Comparison of ENCODE assay signal across 12 mouse cellular contexts in the genomic region with DNA sequence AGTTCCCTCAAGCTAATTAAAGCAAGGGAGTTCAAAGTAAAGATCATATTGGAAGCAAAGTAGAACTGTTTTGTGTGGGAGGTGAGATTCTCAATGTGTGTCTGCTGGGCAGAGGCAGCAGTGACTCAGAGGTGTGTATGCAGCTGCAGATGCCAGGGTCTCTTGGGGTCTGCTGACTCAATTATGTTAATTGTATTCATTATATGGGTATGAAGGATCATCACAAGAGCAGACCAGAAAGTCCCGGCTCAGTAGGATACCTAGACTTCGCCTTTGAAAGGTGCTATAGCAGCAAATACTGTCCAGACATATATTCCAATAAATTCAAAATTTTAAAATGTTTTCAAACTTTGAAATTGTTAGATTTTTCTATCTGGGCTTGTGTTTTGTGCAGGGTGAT.
"Had no signal": no experiment of that assay in that cellular context is flagged by ENCODE, and none has a peak within 500 bp of the region (broad histone marks: within the 10 kb centered on the region; RNA-seq: fewer than 3 reads in every experiment).

No protein-coding gene starts in this region.

- H3K4me2 ChIP-seq: limb, embryonic 13.5 days; neural tube, embryonic 12.5 days had no signal

- H3K4me1 ChIP-seq: limb, embryonic 13.5 days; neural tube, embryonic 12.5 days had no signal

- H3K9me3 ChIP-seq: limb, embryonic 13.5 days; neural tube, embryonic 12.5 days had no signal

- H3K4me3 ChIP-seq: limb, embryonic 13.5 days; neural tube, embryonic 12.5 days had no signal

- H3K36me3 ChIP-seq: limb, embryonic 13.5 days; neural tube, embryonic 12.5 days had no signal

- H3K27me3 ChIP-seq: limb, embryonic 13.5 days; neural tube, embryonic 12.5 days had no signal

- DNase-seq: kidney, adult 11 months; kidney, postnatal 14 days; left cerebral cortex, postnatal 4 days; lung, adult 18-20 months; midbrain, embryonic 14.5 days; right cerebral cortex, postnatal 14 days; thymus, adult 18-20 months; thymus, postnatal 14 days had no signal

- H3K9ac ChIP-seq: limb, embryonic 13.5 days; liver, embryonic 14.5 days; neural tube, embryonic 12.5 days had no signal

- H3K27ac ChIP-seq: limb, embryonic 13.5 days; liver, embryonic 14.5 days; neural tube, embryonic 12.5 days; stomach, postnatal 0 days had no signal
